Mouse (Mus musculus) midbrain, postnatal 0 days (tissue): ENCODE measurements around the gene Esr1. TPM values are rescaled to one million over a fixed set of nuclear protein-coding genes. Genes with fewer than 3 reads are reported as not detected.

Experiments
- ATAC-seq: fragments of 200-750 bp; cut with Nextera tagmentation; 2 replicates; pipeline ENCODE4 v1.8.0; 2017; ENCODE audit warnings: moderate number of reproducible peaks, mild to moderate bottlenecking, moderate TSS enrichment, moderate library complexity; ENCODE audit not compliant: low FRiP score
- DNase-seq: peaks from one replicate; pipeline ENCODE4 v3.0.0-alpha.2; 2015; ENCODE audit warnings: low spot score
- H3K27ac ChIP-seq: fragments of 300-500 bp; sonication (generic); 2 replicates; pipeline ENCODE4 v1.5.1; 2014; ENCODE audit warnings: low read depth, mild to moderate bottlenecking, low read length, mixed read lengths
- H3K27me3 ChIP-seq: fragments of 300-500 bp; sonication (generic); 2 replicates; pipeline ENCODE4 v1.6.1; 2014; ENCODE audit warnings: low read length, control low read depth, mixed read lengths; ENCODE audit not compliant: insufficient read depth
- H3K36me3 ChIP-seq: fragments of 300-500 bp; sonication (generic); 2 replicates; pipeline ENCODE4 v1.6.1; 2014; ENCODE audit warnings: low read length, control low read depth, mixed read lengths; ENCODE audit not compliant: insufficient read depth
- H3K4me1 ChIP-seq: fragments of 300-500 bp; sonication (generic); 2 replicates; pipeline ENCODE4 v1.6.1; 2014; ENCODE audit warnings: mild to moderate bottlenecking, control low read depth, antibody characterized with exemption, low read length, mixed read lengths; ENCODE audit not compliant: insufficient read depth
- H3K4me2 ChIP-seq: fragments of 300-500 bp; sonication (generic); 2 replicates; pipeline ENCODE4 v1.6.1; 2014; ENCODE audit warnings: low read depth, mild to moderate bottlenecking, low read length, mixed read lengths; ENCODE audit not compliant: poor library complexity, severe bottlenecking
- H3K4me3 ChIP-seq: fragments of 300-500 bp; sonication (generic); 2 replicates; pipeline ENCODE4 v1.5.1; 2014; ENCODE audit warnings: low read depth, mild to moderate bottlenecking, low read length, moderate library complexity
- H3K9ac ChIP-seq: fragments of 300-500 bp; sonication (generic); replicated peaks from 2 replicates; pipeline ENCODE4 v1.6.1; 2014; ENCODE audit warnings: mild to moderate bottlenecking, low read length, moderate library complexity, mixed read lengths; ENCODE audit not compliant: poor library complexity, severe bottlenecking
- H3K9me3 ChIP-seq: fragments of 300-500 bp; sonication (generic); 2 replicates; pipeline ENCODE4 v1.6.1; 2016; ENCODE audit warnings: low read length, control low read depth
- CTCF ChIP-seq: IDR thresholded peaks from 2 replicates; pipeline ENCODE4 v1.5.1; 2016; ENCODE audit warnings: antibody characterized with exemption, mild to moderate bottlenecking
- WGBS: fragments of 180-500 bp; shearing (Covaris S2); extraction: QIAGEN DNeasy Blood & Tissue Kit; methylation state at CpG from one replicate; pipeline ENCODE4 v1.1.7; 2014; 5-methylcytosine and 5-hydroxymethylcytosine counted together
- polyA plus RNA-seq: library from polyadenylated mRNA; unstranded; fragments of >200 nt; fragmentation: Nextera tagmentation; extraction: Ambion mirVana; gene quantifications from 2 replicates; pipeline ENCODE4 v1.2.1, GENCODE M21; 2015
- total RNA-seq: library from RNA; depleted of rRNA; stranded (reverse); fragments of >200 nt; gene quantifications from 2 replicates; pipeline ENCODE4 v1.2.3, GENCODE M21; 2014

Gene Esr1
- total and polyA plus RNA-seq, 2 experiments from 2014 or later = 0.71 to 0.84 TPM

GRCm38 (mm10) chr10:4893475-4893874, 282.1 kb downstream of the Esr1 start:
- Histone ChIP-seq H3K4me1 (no peaks in the 10 kb centered on the region), H3K9me3 (no peaks in the 10 kb centered on the region), H3K4me3 (no peak overlapping the region), H3K27me3 (no peaks in the 10 kb centered on the region), H3K9ac (no peak overlapping the region), H3K27ac (no peak overlapping the region), H3K4me2 (no peak overlapping the region), H3K36me3 (no peaks in the 10 kb centered on the region)
- TF ChIP-seq CTCF = no peak
- DNase-seq = no peak
- WGBS = 55% methylated on average over 1 of the region's 1 CpGs
- no peak for ATAC-seq

DNA sequence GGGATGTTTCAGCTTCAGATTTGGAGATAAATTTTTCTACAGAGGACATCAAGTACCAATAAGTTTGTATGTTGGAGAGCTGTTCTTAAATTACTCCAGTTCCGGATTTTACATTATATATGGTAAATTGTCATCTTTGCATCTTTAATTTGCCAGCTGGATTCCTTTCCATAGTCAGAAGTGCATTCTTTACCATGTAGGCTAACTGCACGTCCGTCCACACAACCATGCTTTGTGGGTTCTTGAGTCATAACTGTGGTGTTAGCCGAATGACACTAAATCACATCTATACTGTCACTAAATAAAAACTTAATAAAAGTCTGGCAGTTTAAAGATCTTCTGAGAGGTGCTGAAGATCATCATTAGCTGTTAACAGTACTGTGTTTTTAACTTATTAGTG, 286.4 kb downstream of the Esr1 start:
- Histone ChIP-seq H3K4me1 (no peaks in the 10 kb centered on the region), H3K9ac (no peak overlapping the region), H3K4me2 (no peak overlapping the region), H3K9me3 (no peaks in the 10 kb centered on the region), H3K4me3 (no peak overlapping the region), H3K27ac (no peak overlapping the region), H3K36me3 (no peaks in the 10 kb centered on the region), H3K27me3 (no peaks in the 10 kb centered on the region)
- TF ChIP-seq CTCF = no peak
- DNase-seq (no peak), ATAC-seq (no peak)
- 78% methylated on average over 4 of the region's 4 CpGs for WGBS

DNA sequence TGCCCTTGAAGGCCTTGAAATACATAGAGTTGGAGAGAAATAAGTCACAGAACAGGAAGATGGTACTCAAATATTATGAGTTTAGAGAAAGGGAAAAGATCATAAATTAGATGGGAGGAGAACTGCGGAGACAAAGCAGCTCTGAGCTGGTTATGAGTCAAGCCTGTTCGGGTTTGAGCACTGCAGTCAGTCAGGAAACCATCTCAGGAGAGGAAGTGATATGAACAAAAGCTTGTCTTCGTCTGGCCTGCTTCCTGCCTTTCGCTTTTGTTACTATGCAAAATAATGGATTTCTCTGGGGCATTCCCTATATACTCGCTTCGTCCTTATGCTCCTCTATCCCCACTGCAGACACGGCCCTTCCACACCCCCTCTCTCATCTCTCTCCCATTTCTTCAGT, 288.9 kb downstream of the Esr1 start:
- Histone ChIP-seq H3K36me3 (no peaks in the 10 kb centered on the region), H3K27me3 (no peaks in the 10 kb centered on the region), H3K4me2 (no peak overlapping the region), H3K4me3 (no peak overlapping the region), H3K27ac (no peak overlapping the region), H3K9ac (no peak overlapping the region), H3K9me3 (no peaks in the 10 kb centered on the region), H3K4me1 (no peaks in the 10 kb centered on the region)
- WGBS = 75% methylated on average over 7 of the region's 7 CpGs
- no peak for TF ChIP-seq CTCF
- DNase-seq (no peak), ATAC-seq (no peak)

DNA sequence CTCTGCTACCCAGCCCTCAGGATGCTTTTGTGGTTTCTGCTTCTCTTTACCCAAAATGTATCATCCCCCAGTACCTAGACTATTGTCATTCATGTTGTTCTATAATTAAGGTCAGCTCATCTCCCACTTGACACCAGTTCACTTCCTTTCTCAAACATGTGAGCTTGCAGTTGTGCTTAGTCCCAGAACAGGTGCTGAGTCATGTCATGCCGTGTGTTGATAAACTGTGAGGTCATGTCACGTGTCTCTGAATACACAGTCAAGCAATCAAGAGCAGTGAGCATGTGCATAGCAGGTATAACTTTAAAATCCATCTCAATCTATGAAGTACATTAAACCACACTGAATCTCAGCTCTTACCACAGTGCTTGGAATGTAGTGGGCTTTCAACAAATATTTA, 297.9 kb downstream of the Esr1 start:
- H3K27ac ChIP-seq = no peak overlapping the region
- ATAC-seq (no peak), DNase-seq (no peak)
- WGBS = 99% methylated on average over 2 of the region's 2 CpGs
- no peak overlapping the region for H3K4me2 ChIP-seq
- no peaks in the 10 kb centered on the region for H3K27me3 ChIP-seq
- no peak for TF ChIP-seq CTCF
- no peak overlapping the region for H3K9ac ChIP-seq
- no peaks in the 10 kb centered on the region for H3K4me1 ChIP-seq
- H3K36me3 ChIP-seq = no peaks in the 10 kb centered on the region
- no peak overlapping the region for H3K4me3 ChIP-seq
- H3K9me3 ChIP-seq = no peaks in the 10 kb centered on the region

DNA sequence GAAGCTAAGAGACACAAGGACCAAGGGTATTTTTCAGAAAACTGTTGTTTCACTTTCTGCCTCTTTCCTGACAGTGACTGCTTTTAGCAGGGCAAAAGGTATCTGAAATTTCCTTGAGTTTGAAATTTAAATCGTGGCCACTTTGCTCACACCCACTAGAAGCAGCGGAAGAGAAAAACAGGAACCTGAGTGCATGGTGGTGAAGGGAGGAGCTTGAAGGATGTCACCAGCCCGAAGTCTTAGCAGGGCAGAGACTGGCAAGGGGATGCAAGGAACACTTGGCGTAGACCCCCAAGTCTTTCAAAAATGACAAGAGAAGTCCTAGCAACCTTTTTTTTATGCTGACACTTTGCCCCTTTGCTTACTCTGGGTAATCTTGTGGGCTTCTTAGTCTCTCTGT, 299.1 kb downstream of the Esr1 start:
- WGBS = 87% methylated on average over 4 of the region's 4 CpGs
- no peak for TF ChIP-seq CTCF
- Histone ChIP-seq H3K36me3 (no peaks in the 10 kb centered on the region), H3K27ac (no peak overlapping the region), H3K4me1 (no peaks in the 10 kb centered on the region), H3K27me3 (no peaks in the 10 kb centered on the region), H3K4me2 (no peak overlapping the region), H3K9me3 (no peaks in the 10 kb centered on the region), H3K4me3 (no peak overlapping the region), H3K9ac (no peak overlapping the region)
- DNase-seq = no peak
- ATAC-seq = no peak

- Histone ChIP-seq H3K4me3 (no peak overlapping the region), H3K36me3 (no peaks in the 10 kb centered on the region), H3K27me3 (no peaks in the 10 kb centered on the region), H3K9ac (no peak overlapping the region), H3K27ac (no peak overlapping the region), H3K4me1 (no peaks in the 10 kb centered on the region), H3K4me2 (no peak overlapping the region), H3K9me3 (no peaks in the 10 kb centered on the region)
- ATAC-seq = no peak
- DNase-seq = no peak
- TF ChIP-seq CTCF = no peak
- WGBS = 90% methylated on average over 4 of the region's 4 CpGs
Measured at GRCm38 (mm10) chr10:4919046-4919445, 307.7 kb downstream of the Esr1 start.
